Mouse (Mus musculus) midbrain, embryonic 12.5 days (tissue): ENCODE data around the gene Tpmt. TPM values are rescaled to one million over a fixed set of nuclear protein-coding genes. Genes with fewer than 3 reads are reported as not detected.

Source experiments
- ATAC-seq: fragments of 200-750 bp; cut with Nextera tagmentation; 2 replicates; pipeline ENCODE4 v1.8.0; 2017; ENCODE audit warnings: low read depth, moderate TSS enrichment, moderate library complexity; ENCODE audit not compliant: low FRiP score
- H3K27ac ChIP-seq: fragments of 300-500 bp; sonication (generic); replicated peaks from 2 replicates; pipeline ENCODE4 v1.5.1; 2016; ENCODE audit warnings: mild to moderate bottlenecking
- H3K27me3 ChIP-seq: fragments of 300-500 bp; sonication (generic); 2 replicates; pipeline ENCODE4 v1.6.1; 2016; ENCODE audit warnings: mild to moderate bottlenecking
- H3K36me3 ChIP-seq: fragments of 300-500 bp; sonication (generic); 2 replicates; pipeline ENCODE4 v1.6.1; 2016
- H3K4me1 ChIP-seq: fragments of 300-500 bp; sonication (generic); 2 replicates; pipeline ENCODE4 v1.6.1; 2016
- H3K4me2 ChIP-seq: fragments of 300-500 bp; sonication (generic); replicated peaks from 2 replicates; pipeline ENCODE4 v1.6.1; 2016; ENCODE audit warnings: mild to moderate bottlenecking, moderate library complexity
- H3K4me3 ChIP-seq: fragments of 300-500 bp; sonication (generic); 2 replicates; pipeline ENCODE4 v1.5.1; 2016; ENCODE audit warnings: mild to moderate bottlenecking
- H3K9ac ChIP-seq: fragments of 300-500 bp; sonication (generic); replicated peaks from 2 replicates; pipeline ENCODE4 v1.6.1; 2016; ENCODE audit warnings: mild to moderate bottlenecking, moderate library complexity
- H3K9me3 ChIP-seq: fragments of 300-500 bp; sonication (generic); 2 replicates; pipeline ENCODE4 v1.6.1; 2016; ENCODE audit warnings: mild to moderate bottlenecking
- WGBS: fragments of 180-500 bp; shearing (Covaris S2); methylation state at CpG from one replicate; pipeline ENCODE4 v1.1.7; 2016; 5-methylcytosine and 5-hydroxymethylcytosine counted together
- polyA plus RNA-seq: library from polyadenylated mRNA; unstranded; fragments of >200 nt; fragmentation: Nextera tagmentation; extraction: Ambion mirVana; gene quantifications from 2 replicates; pipeline ENCODE4 v1.2.1, GENCODE M21; 2016

The Tpmt gene
- polyA plus RNA-seq, 1 experiment from 2014 or later = 37.1 TPM

DNA sequence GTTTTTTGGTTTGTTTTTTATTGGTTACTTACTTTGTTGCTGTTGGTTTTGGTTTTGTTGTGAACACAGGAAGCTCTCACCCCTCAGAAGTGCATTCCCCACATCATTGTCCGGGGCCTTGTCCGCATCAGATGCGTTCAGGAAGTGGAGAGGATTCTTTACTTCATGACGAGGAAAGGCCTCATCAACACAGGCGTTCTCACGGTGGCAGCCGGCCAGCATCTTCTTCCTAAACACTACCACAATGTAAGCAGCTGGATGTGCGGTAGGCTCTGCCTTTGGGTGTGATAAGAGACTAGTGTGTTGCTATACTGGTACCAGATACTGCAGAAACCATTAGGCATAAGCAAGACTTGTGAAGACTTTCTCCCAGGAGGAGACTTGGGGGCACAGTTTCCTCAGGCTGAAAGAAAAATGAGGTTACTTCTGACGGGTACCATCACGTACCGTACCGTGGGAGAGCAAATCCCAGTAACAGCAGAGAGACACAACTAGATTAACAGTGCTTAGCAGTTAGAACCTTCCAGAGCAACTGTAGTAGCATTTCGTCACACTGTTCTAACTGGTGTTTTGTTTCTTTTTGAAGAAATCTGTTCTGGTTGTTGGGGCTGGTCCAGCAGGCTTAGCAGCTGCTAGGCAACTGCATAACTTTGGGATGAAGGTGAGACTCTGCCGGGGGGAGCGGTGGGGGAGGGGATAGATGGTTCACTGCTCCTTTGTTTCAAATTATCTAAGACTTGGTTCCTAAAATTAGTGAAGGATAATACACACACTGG, 19.6 kb upstream of the Tpmt start:
- Histone ChIP-seq H3K4me1 (no peaks in the 10 kb centered on the region), H3K4me3 (no peak overlapping the region), H3K4me2 (no peak overlapping the region), H3K27ac (no peak overlapping the region), H3K36me3 (peaks cover 58% of the 10 kb centered on the region), H3K9me3 (no peaks in the 10 kb centered on the region), H3K27me3 (no peaks in the 10 kb centered on the region), H3K9ac (no peak overlapping the region)
- WGBS = 87% methylated on average over 15 of the region's 15 CpGs
- no peak for ATAC-seq

GRCm38 (mm10) chr13:47062756-47063155, 18.2 kb upstream of the Tpmt start:
- Histone ChIP-seq H3K4me1 (no peaks in the 10 kb centered on the region), H3K9ac (no peak overlapping the region), H3K27ac (no peak overlapping the region), H3K27me3 (no peaks in the 10 kb centered on the region), H3K4me3 (no peak overlapping the region), H3K4me2 (no peak overlapping the region), H3K36me3 (peaks cover 56% of the 10 kb centered on the region), H3K9me3 (no peaks in the 10 kb centered on the region)
- no peak for ATAC-seq
- 94% methylated on average over 17 of the region's 17 CpGs for WGBS

DNA sequence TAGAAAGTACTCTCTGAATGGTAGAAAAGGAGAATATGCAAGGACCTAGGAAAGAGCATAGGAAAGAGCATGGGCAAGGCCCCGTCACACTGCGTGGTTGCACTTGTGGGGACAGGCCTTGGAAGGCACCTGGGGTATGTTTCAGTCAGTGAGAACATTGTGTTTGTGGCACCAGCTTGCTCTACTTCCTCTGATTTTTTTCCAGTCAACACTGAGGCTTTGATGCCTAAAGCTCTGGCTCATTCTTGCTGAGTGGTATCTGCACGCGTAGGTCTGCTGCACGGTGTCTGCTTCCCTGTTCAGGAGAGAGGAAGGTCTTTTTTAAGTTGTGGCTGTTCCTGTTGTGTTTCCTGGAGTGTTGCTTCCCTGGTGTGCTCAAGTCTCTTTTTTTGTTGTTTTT, 12.2 kb upstream of the Tpmt start:
- Histone ChIP-seq H3K9me3 (no peaks in the 10 kb centered on the region), H3K27ac (no peak overlapping the region), H3K4me2 (no peak overlapping the region), H3K36me3 (peaks cover 62% of the 10 kb centered on the region), H3K27me3 (no peaks in the 10 kb centered on the region), H3K4me3 (no peak overlapping the region), H3K9ac (no peak overlapping the region), H3K4me1 (peaks cover 6% of the 10 kb centered on the region; the same call in 1 of the 2 replicates)
- no peak for ATAC-seq
- WGBS = 93% methylated on average over 5 of the region's 5 CpGs

DNA sequence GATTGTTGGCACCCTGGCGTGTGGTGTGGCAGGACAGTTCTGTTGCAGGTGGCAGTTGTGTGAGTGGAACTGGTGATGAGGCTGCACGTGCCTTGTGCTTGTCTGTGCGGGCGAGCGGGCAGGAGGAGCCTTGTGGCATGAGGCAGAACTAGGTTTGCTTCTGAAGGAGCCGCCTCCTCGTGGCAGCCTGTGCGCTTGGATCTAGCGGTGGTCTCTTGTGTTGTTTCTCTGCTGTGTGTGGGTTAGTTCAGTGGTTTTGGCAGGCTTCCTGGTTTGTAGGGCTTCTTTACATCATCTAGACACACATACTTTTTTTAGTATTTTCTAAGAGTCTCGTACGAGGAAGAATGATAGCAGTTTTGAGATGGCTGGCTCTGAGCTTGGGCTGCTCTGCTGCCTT, 11.6 kb upstream of the Tpmt start:
- ATAC-seq = no peak
- Histone ChIP-seq H3K9me3 (no peaks in the 10 kb centered on the region), H3K4me2 (no peak overlapping the region), H3K4me3 (no peak overlapping the region), H3K36me3 (peaks cover 64% of the 10 kb centered on the region), H3K9ac (no peak overlapping the region), H3K27me3 (no peaks in the 10 kb centered on the region), H3K4me1 (peaks cover 6% of the 10 kb centered on the region; the same call in 1 of the 2 replicates), H3K27ac (no peak overlapping the region)
- 97% methylated on average over 11 of the region's 11 CpGs for WGBS

- Histone ChIP-seq H3K9me3 (no peaks in the 10 kb centered on the region), H3K36me3 (peaks cover 73% of the 10 kb centered on the region), H3K4me3 (no peak overlapping the region), H3K4me2 (no peak overlapping the region), H3K27ac (no peak overlapping the region; the same call in 1 of the 2 replicates), H3K4me1 (peaks cover 6% of the 10 kb centered on the region; the same call in 1 of the 2 replicates), H3K9ac (no peak overlapping the region), H3K27me3 (no peaks in the 10 kb centered on the region)
- ATAC-seq = no peak
- WGBS = 50% methylated on average over 10 of the region's 10 CpGs
Observed at GRCm38 (mm10) chr13:47053971-47054370, 9.4 kb upstream of the Tpmt start.

DNA sequence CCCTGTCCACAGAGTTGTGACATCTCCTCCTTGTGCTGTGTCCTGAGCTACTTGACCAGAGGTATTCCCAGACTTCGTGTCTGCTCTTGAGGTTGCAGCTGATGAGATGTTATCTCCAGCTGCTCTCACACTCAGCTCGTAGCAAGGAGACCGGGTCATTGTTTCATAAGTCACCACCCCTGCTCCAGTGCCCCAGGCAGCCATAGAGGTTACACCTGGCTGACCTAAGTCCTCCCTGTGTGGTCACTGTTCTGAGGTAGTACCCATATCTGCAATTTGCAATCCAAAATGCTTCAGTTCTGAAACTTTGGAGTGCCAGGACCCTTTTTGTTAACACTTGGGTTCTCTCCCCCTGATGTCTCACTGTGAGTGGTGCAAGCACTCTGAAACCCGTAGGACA, 5.5 kb upstream of the Tpmt start:
- no peak overlapping the region for H3K4me2 ChIP-seq
- 86% methylated on average over 4 of the region's 4 CpGs for WGBS
- H3K27ac ChIP-seq = no peak overlapping the region
- no peaks in the 10 kb centered on the region for H3K27me3 ChIP-seq
- H3K4me1 ChIP-seq = peaks cover 6% of the 10 kb centered on the region; the same call in 1 of the 2 replicates
- H3K36me3 ChIP-seq = peaks cover 55% of the 10 kb centered on the region
- H3K9ac ChIP-seq = no peak overlapping the region
- no peaks in the 10 kb centered on the region for H3K9me3 ChIP-seq
- H3K4me3 ChIP-seq = no peak overlapping the region
- ATAC-seq = no peak

- 93% methylated on average over 4 of the region's 4 CpGs for WGBS
- Histone ChIP-seq H3K9ac (no peak overlapping the region), H3K9me3 (no peaks in the 10 kb centered on the region), H3K27ac (no peak overlapping the region), H3K36me3 (peaks cover 44% of the 10 kb centered on the region), H3K27me3 (no peaks in the 10 kb centered on the region), H3K4me3 (no peak overlapping the region), H3K4me1 (peaks cover 10% of the 10 kb centered on the region), H3K4me2 (no peak overlapping the region)
- ATAC-seq = no peak
Observed at GRCm38 (mm10) chr13:47047996-47048395, 3.5 kb upstream of the Tpmt start.

DNA sequence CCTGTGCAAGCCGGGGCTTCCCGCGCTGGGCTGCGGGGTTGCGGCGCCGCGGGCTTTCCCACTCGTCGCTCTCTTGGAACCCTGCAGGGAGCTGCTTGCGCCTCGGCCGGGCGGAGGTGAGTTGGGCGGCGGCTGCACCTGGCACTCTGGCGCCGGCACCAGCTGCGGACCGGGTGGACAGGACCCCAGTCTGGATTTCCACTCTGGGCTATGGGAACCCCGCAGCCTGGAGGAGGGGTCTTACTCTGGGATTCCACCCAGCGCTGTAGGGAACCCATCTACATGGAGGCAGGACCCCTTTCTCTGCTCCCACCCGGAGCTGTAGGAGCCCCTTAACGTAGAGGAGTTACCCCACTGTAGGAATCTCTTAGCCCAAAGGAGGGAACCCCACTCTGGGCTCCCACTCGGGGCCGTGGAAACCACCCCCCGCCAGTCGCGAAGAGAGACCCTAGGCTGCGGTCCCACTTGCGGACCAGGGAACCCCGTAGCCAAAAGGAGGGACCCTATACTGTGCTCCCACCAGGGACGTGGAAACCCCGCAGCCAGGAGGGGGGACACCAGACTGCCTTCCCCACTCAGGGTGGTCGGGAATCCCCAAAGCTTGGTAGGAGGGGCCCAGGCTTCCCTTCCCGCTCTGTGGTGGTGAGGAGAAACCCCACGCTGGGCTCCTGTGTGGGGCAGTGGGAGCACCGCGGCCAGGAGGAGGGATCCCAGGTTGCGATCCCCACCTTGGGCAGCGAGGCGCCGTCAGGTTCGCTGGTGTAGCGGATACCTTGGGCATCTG, 512 bp downstream of the Tpmt start:
- H3K9ac ChIP-seq = peak overlapping the region; percentile 80
- H3K9me3 ChIP-seq = no peaks in the 10 kb centered on the region
- H3K4me1 ChIP-seq = peaks cover 14% of the 10 kb centered on the region
- peak overlapping the region; percentile 75 for H3K27ac ChIP-seq
- H3K36me3 ChIP-seq = peaks cover 8% of the 10 kb centered on the region
- 2% methylated on average over 45 of the region's 45 CpGs for WGBS
- peak overlapping the region; percentile 77 for H3K4me3 ChIP-seq
- H3K4me2 ChIP-seq = peak overlapping the region; percentile 93
- peak; percentile 32 for ATAC-seq
- no peaks in the 10 kb centered on the region for H3K27me3 ChIP-seq

GRCm38 (mm10) chr13:47043030-47043680, 1.4 kb downstream of the Tpmt start, which contains the start of gene Kdm1b:
Kdm1b (plus strand) TSS chr13:47043499.
- no peaks in the 10 kb centered on the region for H3K27me3 ChIP-seq
- H3K4me1 ChIP-seq = peaks cover 14% of the 10 kb centered on the region
- peak; percentile 96 for ATAC-seq
- H3K36me3 ChIP-seq = peaks cover 3% of the 10 kb centered on the region; the same call in 1 of the 2 replicates
- peak within 1 kb of the TSS; percentile 93 for H3K4me2 ChIP-seq
- peak within 1 kb of the TSS; percentile 75 for H3K27ac ChIP-seq
- peak within 1 kb of the TSS; percentile 80 for H3K9ac ChIP-seq
- H3K4me3 ChIP-seq = peak within 1 kb of the TSS; percentile 77
- under 1% methylated on average over 48 of the region's 48 CpGs for WGBS
- H3K9me3 ChIP-seq = no peaks in the 10 kb centered on the region

DNA sequence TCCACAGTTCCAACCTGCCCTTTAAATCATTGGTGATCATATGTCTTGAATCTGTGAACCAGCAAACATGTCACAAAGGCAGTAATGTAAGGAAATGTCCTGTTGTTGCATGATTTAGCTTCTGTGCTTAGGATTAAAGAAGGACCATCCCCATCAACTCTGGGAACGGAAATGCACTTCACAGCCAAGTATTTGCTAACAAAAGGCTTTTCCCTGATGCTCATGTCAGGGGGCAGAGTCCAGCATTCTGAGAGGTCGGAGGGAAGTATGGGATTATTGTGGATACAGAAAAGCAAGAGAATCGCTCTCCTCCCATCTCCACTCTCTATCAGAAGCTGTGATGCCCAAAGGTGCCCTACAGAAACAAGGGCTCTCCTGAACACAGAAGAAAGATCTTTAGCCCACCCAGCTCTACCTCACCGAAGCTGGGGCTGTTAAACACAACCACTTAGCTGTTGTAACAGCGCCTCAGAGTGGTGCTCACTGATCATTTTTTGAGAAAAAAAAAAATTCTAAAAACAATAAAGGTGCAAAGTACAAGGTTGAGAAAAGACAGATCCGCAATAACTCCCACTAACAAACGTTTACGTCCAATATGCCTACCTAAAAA, 2.4 kb downstream of the Tpmt start:
- Histone ChIP-seq H3K4me2 (peak overlapping the region; percentile 93), H3K9me3 (no peaks in the 10 kb centered on the region), H3K9ac (peak overlapping the region; percentile 7; the same call in 1 of the 2 replicates), H3K4me1 (peaks cover 14% of the 10 kb centered on the region), H3K27ac (peak overlapping the region; percentile 22; the same call in 1 of the 2 replicates), H3K4me3 (peak overlapping the region; percentile 77), H3K36me3 (peaks cover 3% of the 10 kb centered on the region; the same call in 1 of the 2 replicates), H3K27me3 (no peaks in the 10 kb centered on the region)
- 52% methylated on average over 8 of the region's 8 CpGs for WGBS
- no peak for ATAC-seq

- Histone ChIP-seq H3K4me3 (no peak overlapping the region), H3K27me3 (no peaks in the 10 kb centered on the region), H3K36me3 (peaks cover 3% of the 10 kb centered on the region; the same call in 1 of the 2 replicates), H3K9ac (no peak overlapping the region), H3K27ac (no peak overlapping the region), H3K9me3 (no peaks in the 10 kb centered on the region), H3K4me2 (no peak overlapping the region), H3K4me1 (peaks cover 14% of the 10 kb centered on the region)
- 93% methylated on average over 5 of the region's 5 CpGs for WGBS
- ATAC-seq = no peak
Observed at GRCm38 (mm10) chr13:47040061-47040460, 4.5 kb downstream of the Tpmt start.
